Mouse (Mus musculus) right cerebral cortex, postnatal 25 days (tissue): Measurements from ENCODE around the gene Lmod2.

ENCODE experiments used
- DNase-seq: peaks from one replicate; pipeline ENCODE4 v3.0.0; 2022

Lmod2 gene

DNA sequence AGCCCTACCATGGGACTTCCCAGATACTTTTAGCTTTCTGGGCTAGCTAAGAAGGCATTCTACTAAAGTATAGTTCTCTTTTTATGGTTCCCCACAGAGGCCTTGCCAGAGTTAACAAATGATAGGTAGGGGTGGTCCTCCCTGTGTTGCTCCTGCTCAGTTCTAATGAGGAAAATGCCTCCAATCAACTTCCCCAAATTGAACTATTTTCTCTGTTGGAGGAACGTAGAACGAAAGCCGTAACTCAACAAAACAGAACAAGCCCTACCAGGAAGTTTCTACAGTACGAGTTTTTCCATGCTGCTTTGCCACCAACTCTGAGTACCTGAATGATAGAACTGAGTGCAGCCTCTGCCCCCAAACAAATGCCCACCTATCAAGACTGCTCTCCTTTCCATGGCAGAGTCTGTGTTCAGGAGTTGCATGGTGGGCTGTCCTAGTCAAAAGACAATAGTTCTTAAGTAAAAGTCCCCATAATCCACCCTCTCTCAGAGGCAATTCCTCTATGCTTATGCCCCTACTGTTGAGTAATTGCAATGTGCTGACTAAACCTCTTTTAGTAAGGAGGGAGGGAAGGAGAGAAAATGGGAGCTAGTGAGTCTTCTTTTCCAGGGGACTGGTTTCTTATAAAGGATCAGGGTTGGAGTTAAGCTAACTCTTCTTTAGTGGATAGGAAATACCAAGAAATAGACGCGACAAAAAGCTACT is 47.9 kb downstream of the Lmod2 start:
- DNase-seq, result no peak

DNA sequence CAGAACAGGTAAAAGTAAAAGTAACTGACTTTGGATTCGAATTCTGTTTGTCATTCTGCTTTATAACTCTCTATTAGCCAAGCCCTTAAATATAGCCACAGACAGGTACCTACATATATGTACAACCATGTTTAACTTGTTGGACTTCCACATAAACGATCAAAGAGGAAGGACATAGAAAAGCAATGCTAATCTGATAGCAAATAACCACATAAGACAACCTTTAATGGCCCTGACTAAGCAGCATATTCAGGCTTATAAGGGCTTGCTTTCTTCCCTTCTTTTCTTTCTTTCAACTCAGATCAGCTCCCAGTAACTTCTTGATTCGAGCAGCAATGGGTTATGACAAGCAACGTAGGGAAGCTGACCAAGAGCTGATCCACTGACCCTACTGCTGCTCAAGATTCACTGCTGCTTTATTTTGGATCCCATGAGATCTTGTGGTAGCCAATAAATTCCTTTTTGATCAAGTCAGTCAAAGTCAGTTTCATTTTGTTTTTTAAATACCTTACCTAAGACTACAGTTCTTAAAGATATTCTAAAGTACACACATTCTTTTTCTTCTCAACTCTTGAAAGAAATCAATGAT is 49.6 kb downstream of the Lmod2 start:
- DNase-seq, result no peak

DNA sequence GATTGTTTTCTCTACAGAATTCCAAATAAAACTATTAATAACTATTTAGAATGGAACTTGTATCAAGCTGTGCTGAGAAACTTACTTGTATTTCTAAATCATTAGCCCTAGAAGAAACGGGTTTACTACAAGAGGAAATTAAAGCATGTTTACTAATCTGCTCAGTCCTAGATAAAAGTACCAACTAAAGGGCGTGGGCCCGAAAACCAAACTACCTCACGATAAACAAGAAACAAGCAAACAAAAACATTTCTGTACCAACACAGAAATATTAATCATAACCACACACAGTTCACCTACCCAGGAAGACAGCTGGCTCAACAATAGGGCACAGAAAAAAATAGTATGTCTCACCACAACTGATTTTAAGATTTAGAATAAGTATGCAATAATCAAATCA is 50.8 kb downstream of the Lmod2 start:
- DNase-seq, result no peak

DNA sequence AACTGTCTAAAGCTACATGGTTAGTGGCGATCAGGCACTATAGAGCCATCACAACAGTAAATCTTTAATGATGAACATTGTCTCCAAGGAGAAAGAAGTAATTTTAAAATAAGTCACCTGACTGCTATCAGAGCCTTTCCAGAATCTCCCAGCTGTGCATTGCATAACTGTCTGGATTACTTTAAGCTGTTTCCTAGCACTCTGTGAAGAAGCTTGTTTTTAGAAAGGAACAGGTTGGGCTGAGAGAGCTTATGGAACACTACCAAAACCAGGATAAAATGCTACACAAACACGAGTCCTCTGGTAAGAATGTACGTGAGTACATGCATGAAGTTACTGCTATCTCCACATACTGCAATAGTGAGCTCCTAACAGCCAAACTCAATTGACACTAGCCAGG is 53.2 kb downstream of the Lmod2 start:
- no peak for DNase-seq

DNA sequence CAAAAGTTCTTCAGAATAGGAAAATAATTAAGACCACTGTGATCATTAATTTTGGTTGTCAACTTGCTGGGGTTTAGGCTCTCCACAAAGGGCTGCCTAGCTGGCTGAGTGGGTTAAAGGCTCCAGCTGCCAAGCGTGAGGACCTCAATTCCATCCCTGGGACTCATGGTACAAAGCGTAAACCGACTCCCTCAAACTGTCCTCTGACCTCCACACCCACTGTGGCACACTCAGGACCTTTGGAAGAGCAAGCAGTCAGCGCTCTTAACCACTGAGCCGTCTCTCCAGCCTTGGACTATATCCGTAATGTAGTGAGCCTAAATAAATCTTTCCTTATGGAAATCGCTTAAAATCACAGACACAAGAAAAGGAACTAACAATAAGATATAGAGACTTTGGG is 54.0 kb downstream of the Lmod2 start:
- no peak for DNase-seq
